Mouse (Mus musculus) neural tube, embryonic 10.5 days (tissue): ENCODE data around the gene Nipal4.

Experiments used
- DNase-seq: peaks from one replicate; pipeline ENCODE4 v3.0.0-alpha.2; 2017; ENCODE audit warnings: low spot score; ENCODE audit errors: extremely low spot score

The Nipal4 gene

DNA sequence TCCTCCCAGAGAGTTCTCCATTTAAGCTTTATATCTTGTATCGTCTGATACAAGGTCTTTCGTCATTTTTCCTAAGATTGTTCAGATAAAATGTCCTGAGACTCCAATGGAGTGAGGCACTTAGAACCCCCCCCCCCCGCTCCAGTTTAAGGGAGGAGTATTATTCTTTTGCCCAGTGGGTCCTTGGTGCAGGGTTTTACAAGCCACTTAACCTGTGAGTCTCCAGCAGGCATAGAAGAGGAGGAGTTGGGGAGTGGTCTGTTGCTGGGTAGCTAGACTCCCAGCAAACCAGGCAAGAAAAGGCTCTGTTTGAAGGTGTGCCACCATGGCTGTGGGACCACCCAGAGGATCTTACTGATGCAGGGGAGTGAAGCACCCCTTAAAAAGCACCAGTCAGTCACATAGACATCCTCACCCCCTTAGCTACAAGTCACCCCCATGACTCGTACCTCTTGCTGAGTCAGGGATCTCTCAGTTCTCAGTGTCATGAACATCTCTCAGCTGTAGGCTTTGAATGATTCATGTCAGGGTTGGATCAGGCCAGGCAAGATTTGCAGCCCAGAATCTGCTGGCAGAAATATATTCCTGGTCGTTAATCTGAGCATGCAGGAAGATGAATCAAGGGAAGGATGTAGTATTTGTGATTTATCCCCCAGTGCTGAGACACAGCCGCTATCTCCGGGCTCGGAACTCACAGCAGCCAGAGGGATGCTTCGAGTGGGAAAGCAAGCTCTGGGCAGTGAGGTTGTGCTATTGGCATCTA is 50.7 kb downstream of the Nipal4 start:
- no peak for DNase-seq

DNA sequence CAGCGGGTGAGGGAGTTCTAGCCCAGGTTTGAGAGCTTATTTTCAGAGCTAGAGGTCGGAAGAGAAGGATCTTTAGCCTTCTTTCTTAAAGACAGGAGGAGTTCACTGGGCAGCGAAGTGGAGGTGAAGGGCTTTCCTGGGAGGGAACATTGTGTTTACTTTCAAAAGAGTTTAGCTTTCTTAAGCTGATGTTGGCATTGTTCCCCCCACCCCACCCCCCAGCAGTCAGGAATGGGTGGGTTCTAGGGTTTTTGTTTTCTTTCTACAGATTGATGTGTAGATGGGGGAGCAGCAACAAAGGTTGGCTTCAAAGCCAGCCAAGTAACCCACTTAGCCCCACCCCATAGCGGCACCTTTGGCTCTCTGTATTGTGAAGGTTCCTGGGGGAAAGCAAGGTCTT is 51.3 kb downstream of the Nipal4 start:
- no peak for DNase-seq

DNA sequence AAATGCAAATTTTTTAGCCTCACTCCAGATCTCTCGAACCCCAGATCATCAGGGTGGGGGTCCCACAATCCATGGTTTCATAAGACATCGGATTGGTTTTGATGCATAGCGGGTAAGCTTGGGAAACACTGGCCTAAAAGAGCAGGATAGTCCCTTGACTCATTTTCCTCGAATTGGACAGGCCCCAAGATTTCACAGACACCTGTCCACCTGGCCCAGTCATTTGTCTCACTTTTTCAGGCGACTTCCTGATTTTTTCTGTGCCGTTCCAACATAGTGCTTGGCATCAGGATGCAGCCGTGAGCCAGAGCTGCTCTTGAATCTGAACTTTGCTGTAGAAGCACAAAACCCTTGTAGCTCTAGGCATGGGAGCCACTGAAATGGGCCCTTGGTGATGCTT is 52.1 kb downstream of the Nipal4 start:
- DNase-seq: no peak

DNA sequence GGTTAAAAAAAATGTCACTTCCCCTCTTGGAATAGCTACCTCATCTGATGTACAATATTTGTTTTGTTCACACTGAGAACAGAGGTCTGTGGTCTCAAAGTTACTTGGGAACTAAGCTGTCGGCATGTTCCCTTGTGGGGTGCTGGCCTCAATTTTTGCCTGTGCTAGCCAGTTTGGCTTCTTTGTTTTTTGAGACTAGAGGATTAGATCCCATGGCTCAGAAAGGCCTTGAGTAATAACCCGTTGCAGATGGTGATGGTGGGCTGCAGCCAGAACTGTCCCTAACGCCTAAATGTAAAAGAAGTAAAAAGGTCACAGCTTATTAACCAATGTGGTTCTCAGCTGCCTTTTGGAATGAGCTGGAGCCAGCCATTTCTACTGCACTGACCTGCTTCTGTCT is 53.1 kb downstream of the Nipal4 start:
- DNase-seq: no peak

DNA sequence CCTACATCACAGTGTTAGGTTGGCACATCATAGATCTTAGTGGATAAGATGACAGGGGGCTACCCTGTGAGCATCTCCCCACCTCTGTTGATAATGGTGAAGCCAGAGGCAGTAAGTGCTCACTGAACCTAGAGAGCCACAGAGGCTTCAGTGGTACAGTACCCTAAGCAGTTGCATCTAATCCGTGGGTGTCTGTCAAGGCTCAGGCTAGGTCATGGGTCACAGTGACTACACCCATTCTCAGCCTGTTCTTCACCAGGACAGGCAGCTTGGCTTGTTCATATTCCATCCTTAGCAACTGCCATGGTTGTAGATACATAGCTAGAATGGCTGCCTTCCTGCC is 55.4 kb downstream of the Nipal4 start:
- no peak for DNase-seq

DNA sequence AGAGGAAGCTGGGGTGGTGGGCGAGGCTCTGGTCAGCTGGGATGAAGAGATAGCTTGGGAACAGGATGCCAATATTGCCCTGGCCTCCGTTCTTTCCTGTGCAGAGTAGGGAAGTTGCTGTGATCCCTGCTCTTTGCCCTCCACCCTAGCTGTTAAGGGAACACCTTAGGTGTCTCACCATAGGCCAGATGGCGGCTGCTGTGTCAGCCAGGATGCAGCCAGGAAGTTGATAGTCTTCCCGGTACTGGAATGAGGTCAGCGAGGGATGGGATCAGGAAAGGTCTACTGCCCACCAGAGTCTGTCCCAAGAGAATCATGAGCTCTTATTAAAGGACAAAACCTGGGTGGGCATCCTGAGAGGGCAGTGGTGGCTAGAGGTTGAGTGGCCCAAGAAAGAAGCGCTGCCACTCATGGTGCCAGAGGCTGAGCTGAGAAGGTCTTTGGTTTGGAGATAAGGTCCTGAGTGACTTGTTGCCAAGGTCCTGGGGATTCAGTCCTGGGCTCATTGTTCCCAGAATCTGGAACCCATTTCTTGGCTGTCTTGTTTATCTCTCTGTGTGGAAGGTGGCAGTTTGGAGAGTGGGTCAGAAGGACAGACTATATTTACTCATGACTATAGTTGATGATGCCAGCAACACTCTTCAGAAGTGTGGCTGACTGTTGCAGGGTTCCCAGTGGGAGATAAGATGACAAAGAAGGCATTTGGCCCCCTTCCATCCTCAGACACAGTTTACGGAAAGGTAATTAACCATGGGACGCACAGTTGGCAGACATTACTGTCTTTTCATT is 56.0 kb downstream of the Nipal4 start:
- DNase-seq: no peak

DNA sequence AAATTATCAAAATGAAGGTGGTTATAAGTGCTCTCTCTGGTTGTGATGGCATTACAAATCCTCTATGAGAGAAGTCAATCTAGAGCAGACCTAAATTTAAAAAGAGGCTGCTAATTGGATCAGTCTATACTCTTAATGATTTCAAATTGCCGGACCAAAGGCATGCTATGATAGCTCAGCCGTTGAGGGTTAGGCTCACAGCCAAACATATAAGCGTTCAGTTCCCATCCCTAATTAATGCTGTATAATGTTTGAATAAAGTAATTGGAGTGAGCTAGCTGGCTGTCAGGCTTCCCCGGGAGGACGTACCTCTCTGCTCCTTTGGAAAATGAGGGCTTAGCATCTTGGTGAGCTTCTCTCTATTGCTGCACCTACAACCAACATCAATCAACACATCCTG is 57.1 kb downstream of the Nipal4 start:
- no peak for DNase-seq

DNA sequence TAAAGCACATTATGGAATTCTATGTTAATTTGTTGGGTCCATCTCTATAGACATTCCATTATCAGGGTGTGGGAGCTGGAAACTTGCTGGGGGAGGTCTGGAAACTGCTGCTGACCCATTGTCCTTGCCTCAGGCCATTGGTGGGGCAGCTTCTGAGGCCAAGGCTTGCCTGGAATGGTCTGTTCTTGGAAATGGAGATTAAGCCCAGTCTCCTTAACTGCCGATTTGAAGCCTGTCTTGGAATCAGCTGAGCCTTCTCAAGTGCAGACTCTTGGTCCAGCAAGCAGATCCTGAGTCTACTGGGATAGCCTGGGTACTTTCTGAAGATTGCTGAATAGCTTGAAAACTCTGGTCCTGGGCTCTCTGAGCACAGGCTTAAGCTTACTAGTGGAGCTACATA is 59.3 kb downstream of the Nipal4 start:
- no peak for DNase-seq

DNA sequence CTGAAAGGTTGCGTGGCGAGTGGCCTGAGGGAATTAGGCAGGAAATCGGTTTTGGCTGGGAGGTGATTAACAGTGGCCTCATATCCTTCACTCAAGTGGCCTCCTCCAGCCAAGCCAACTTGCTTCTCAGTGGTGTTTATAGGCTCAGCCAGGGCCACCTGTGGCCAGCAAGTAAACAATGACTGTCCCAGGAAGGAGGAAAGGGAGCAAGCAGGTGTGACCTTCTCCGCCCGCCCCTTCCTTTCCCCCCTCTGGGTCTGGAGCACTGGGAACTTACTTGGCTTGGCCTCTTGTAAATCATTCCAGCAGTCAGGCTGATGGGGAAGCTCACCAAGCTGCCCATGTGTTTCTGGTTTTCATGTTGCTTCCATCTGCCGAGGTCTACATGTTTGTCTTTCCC is 64.2 kb downstream of the Nipal4 start:
- DNase-seq: no peak
